Mouse (Mus musculus) limb, embryonic 12.5 days (tissue): ENCODE data around the gene Bcas3. TPM values are rescaled to one million over a fixed set of nuclear protein-coding genes. Genes with fewer than 3 reads are reported as not detected.
A peak's percentile ranks its signal among the peaks of the same experiment; 100 is the strongest.
"Not testable (repeated sequence)": the region's sequence is repeated elsewhere in the genome, so short reads cannot be mapped to it uniquely, and the experiment has no call there.

ENCODE experiments used
- ATAC-seq: fragments of 200-750 bp; cut with Nextera tagmentation; 2 replicates; pipeline ENCODE4 v1.8.0; 2017; ENCODE audit warnings: low read depth, moderate TSS enrichment; ENCODE audit not compliant: insufficient number of reproducible peaks, insufficient read depth, low FRiP score, low TSS enrichment
- H3K27ac ChIP-seq: fragments of 300-500 bp; sonication (generic); 2 replicates; pipeline ENCODE4 v1.5.1; 2016; ENCODE audit warnings: mild to moderate bottlenecking, moderate library complexity
- H3K27me3 ChIP-seq: fragments of 300-500 bp; sonication (generic); 2 replicates; pipeline ENCODE4 v1.6.1; 2016; ENCODE audit warnings: mild to moderate bottlenecking, moderate library complexity
- H3K36me3 ChIP-seq: fragments of 300-500 bp; sonication (generic); 2 replicates; pipeline ENCODE4 v1.6.1; 2016; ENCODE audit warnings: mild to moderate bottlenecking, moderate library complexity
- H3K4me1 ChIP-seq: fragments of 300-500 bp; sonication (generic); replicated peaks from 2 replicates; pipeline ENCODE4 v1.6.1; 2016
- H3K4me2 ChIP-seq: fragments of 300-500 bp; sonication (generic); 2 replicates; pipeline ENCODE4 v1.6.1; 2016; ENCODE audit warnings: mild to moderate bottlenecking, moderate library complexity
- H3K4me3 ChIP-seq: fragments of 300-500 bp; sonication (generic); replicated peaks from 2 replicates; pipeline ENCODE4 v1.5.1; 2016; ENCODE audit warnings: mild to moderate bottlenecking
- H3K9ac ChIP-seq: fragments of 300-500 bp; sonication (generic); replicated peaks from 2 replicates; pipeline ENCODE4 v1.6.1; 2016; ENCODE audit warnings: mild to moderate bottlenecking, moderate library complexity
- H3K9me3 ChIP-seq: fragments of 300-500 bp; sonication (generic); 2 replicates; pipeline ENCODE4 v1.6.1; 2016; ENCODE audit warnings: mild to moderate bottlenecking, moderate library complexity
- WGBS: fragments of 180-500 bp; shearing (Covaris S2); methylation state at CpG from one replicate; pipeline ENCODE4 v1.1.7; 2016; 5-methylcytosine and 5-hydroxymethylcytosine counted together
- polyA plus RNA-seq: library from polyadenylated mRNA; unstranded; fragments of >200 nt; fragmentation: Nextera tagmentation; extraction: Ambion mirVana; gene quantifications from 2 replicates; pipeline ENCODE4 v1.2.1, GENCODE M21; 2016

Gene Bcas3
- polyA plus RNA-seq, 1 experiment from 2014 or later: 29.7 TPM

DNA sequence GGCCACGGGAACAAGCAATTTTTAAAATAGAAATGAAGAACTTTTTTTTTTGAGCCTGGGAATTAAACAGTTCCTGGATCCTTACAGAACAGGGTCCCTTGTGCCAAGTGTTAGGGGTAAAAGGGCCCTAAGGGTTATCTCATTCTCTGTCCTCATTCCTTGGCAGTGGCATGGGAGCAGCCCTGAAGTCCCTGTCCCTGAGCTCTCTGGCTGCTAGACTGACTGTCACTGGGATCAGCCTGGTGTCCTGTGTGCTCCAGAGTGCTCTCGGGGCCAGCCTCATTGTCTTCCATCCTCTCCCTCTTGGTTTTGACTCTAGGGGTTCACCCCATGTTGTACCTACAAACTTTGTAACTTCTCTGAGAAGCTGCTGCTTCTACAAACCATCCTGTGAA is 360.8 kb downstream of the Bcas3 start:
- Histone ChIP-seq H3K4me2 (peak overlapping the region; percentile 39), H3K27ac (peak overlapping the region; percentile 64), H3K27me3 (peaks cover 63% of the 10 kb centered on the region), H3K4me3 (no peak overlapping the region), H3K9ac (no peak overlapping the region), H3K36me3 (no peaks in the 10 kb centered on the region), H3K9me3 (no peaks in the 10 kb centered on the region), H3K4me1 (peaks cover 63% of the 10 kb centered on the region)
- whole genome bisulfite sequencing: 10% methylated on average over 2 of the region's 2 CpGs
- ATAC-seq: no peak

DNA sequence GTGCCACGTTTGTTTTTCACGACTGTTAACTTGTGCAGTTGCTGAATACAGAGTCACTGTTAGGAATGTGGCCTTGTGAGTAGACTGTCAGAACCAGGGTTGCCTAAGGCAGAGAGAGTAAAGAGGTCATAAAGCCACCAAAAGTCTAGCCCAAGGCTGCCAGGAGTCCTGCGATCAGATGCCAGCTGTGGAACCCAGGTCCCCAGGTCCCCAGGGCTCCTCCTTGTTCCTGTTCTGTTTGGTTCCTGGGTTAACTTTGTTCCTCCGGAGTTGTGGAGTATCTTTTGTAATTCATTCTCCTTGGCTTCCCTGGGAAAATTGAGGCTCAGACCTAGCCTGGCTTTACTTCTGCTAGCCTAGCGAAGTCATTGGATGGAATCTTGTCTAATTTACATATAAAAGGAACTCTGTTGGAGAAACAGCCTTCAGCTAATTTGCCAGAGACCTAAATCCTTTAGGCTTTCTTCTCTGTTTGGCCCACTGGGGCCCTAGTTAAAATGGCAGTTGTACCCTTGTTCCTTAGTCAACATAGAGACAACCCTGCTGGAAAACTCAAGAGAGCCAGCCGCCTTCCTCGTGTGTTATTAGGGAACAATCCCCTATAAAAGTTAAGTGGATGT is 361.5 kb downstream of the Bcas3 start:
- H3K4me3 ChIP-seq: no peak overlapping the region
- no peaks in the 10 kb centered on the region for H3K9me3 ChIP-seq
- H3K27ac ChIP-seq: peak overlapping the region; percentile 64
- H3K4me2 ChIP-seq: peak overlapping the region; percentile 39
- 10% methylated on average over 7 of the region's 7 CpGs for WGBS
- ATAC-seq: no peak
- no peaks in the 10 kb centered on the region for H3K36me3 ChIP-seq
- H3K9ac ChIP-seq: no peak overlapping the region
- peaks cover 64% of the 10 kb centered on the region for H3K4me1 ChIP-seq
- H3K27me3 ChIP-seq: peaks cover 65% of the 10 kb centered on the region

DNA sequence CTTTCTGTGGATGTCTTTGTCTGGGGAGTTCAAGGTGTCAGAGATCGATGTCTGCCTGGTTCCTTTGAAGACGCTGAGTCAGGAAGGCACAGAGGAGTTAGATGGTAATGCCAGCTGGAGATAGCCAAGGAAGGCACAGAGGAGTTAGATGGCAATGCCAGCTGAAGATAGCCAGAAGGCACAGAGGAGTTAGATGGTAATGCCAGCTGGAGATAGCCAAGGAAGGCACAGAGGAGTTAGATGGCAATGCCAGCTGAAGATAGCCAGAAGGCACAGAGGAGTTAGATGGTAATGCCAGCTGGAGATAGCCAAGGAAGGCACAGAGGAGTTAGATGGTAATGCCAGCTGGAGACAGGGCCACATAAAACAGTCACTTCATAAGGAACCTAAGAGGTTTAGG is 363.8 kb downstream of the Bcas3 start:
- not testable (repeated sequence) for H3K4me3 ChIP-seq, H3K4me2 ChIP-seq, H3K27ac ChIP-seq, H3K9me3 ChIP-seq, H3K36me3 ChIP-seq, ATAC-seq, H3K9ac ChIP-seq
- WGBS: 70% methylated on average over 2 of the region's 2 CpGs
- peaks cover 73% of the 10 kb centered on the region for H3K4me1 ChIP-seq
- peaks cover 64% of the 10 kb centered on the region for H3K27me3 ChIP-seq

DNA sequence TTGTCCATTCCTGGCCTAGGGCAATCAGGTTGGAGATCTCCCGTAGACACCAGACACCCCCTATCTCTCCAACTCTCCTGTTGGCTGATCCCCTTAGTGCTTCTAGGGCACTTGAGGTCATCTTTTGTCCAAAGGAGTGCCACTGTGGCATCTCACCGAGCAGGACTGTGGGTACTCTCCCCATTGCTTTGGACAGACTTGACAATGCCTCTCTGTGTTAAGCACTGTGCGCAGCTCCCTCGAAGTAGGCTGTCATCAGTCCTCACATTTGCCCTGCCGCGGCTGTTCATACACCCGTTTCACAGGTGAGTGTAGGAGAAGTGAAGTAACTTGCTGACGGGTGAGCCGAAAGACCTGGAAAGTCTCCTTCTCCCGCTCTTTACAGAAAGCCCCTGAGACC is 366.1 kb downstream of the Bcas3 start:
- H3K36me3 ChIP-seq: no peaks in the 10 kb centered on the region
- ATAC-seq: no peak
- peaks cover 65% of the 10 kb centered on the region for H3K27me3 ChIP-seq
- H3K4me3 ChIP-seq: no peak overlapping the region
- H3K4me2 ChIP-seq: no peak overlapping the region
- H3K4me1 ChIP-seq: peaks cover 50% of the 10 kb centered on the region
- H3K9me3 ChIP-seq: no peaks in the 10 kb centered on the region
- H3K9ac ChIP-seq: no peak overlapping the region
- 70% methylated on average over 10 of the region's 10 CpGs for WGBS
- H3K27ac ChIP-seq: no peak overlapping the region

DNA sequence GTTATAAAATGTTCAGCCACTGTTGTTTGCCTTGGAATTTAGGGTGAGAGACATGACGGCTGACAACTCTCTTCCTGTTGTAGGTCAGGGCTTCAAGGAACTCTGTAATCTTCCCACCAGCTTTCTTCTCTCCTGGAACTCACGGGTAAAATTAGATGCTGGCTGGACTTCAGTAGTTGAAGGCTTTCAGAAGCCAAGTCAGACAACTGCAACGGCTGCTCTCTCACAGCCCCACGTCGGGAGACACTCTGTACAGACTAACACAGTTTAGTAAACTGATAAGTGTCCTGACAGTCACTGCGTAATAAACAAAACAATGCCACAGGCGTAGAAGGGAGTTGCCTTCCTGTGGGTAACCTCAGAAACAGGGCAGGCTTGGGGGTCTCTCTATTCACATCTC is 366.8 kb downstream of the Bcas3 start:
- no peak for ATAC-seq
- H3K27ac ChIP-seq: 0 out of 2 replicates have a peak overlapping the region, but pooled peaks have one; percentile 24
- peaks cover 71% of the 10 kb centered on the region for H3K27me3 ChIP-seq
- no peak overlapping the region for H3K9ac ChIP-seq
- 18% methylated on average over 7 of the region's 7 CpGs for WGBS
- H3K4me3 ChIP-seq: no peak overlapping the region
- H3K4me1 ChIP-seq: peaks cover 43% of the 10 kb centered on the region
- no peaks in the 10 kb centered on the region for H3K36me3 ChIP-seq
- H3K9me3 ChIP-seq: no peaks in the 10 kb centered on the region
- peak overlapping the region; percentile 3; the same call in 1 of the 2 replicates for H3K4me2 ChIP-seq

DNA sequence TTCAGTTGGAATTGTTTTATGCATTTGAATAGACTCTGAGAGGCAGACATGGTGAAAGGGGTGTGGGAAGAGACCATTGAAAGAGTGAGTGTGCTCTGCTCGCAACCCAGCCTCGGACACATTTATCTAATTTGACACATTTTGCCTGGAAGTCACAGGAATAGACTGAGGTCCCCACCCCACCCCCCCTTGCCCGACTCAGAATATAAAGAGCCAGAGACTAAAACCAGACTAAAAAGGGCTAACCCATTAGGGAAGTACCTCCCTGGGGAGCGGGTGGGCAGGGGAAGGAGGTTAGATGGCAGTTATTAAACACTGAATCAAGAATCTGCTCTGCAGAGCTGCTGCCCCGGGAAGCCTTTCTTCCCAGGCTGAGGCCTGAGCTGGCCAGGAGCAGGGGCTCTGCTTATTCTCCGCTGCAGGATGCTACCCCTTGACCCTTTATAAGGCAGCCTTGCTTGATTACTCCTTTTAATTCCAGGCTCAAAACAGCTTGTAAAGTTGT is 367.4 kb downstream of the Bcas3 start:
- no peaks in the 10 kb centered on the region for H3K9me3 ChIP-seq
- no peak overlapping the region; the same call in 1 of the 2 replicates for H3K27ac ChIP-seq
- no peaks in the 10 kb centered on the region for H3K36me3 ChIP-seq
- peaks cover 38% of the 10 kb centered on the region for H3K4me1 ChIP-seq
- no peak for ATAC-seq
- no peak overlapping the region for H3K4me3 ChIP-seq
- WGBS: 7% methylated on average over 6 of the region's 6 CpGs
- H3K4me2 ChIP-seq: peak overlapping the region; percentile 3; the same call in 1 of the 2 replicates
- H3K9ac ChIP-seq: no peak overlapping the region
- H3K27me3 ChIP-seq: peaks cover 75% of the 10 kb centered on the region

DNA sequence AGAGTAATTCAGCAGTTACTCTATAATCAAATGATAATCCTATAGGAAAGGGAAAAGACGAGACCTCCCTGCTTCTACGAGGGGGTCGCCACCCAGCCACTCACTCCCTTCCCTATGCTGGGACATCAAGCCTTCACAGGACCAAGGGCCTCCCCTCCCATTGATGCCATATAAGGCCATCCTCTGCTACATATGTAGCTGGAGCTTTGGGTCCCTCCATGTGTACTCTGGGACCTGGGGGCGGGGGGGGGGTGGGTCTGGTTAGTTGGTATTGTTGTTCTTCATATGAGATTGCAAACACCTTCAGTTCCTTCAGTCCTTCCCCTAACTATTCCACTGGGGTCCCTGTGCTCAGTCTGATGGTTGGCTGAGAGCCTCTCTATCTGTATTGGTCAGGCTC is 369.0 kb downstream of the Bcas3 start:
- 91% methylated on average over 4 of the region's 4 CpGs for WGBS
- Histone ChIP-seq H3K27ac (no peak overlapping the region), H3K36me3 (no peaks in the 10 kb centered on the region), H3K9ac (no peak overlapping the region), H3K27me3 (peaks cover 61% of the 10 kb centered on the region), H3K9me3 (no peaks in the 10 kb centered on the region), H3K4me1 (peaks cover 30% of the 10 kb centered on the region), H3K4me2 (no peak overlapping the region), H3K4me3 (no peak overlapping the region)
- ATAC-seq: no peak

DNA sequence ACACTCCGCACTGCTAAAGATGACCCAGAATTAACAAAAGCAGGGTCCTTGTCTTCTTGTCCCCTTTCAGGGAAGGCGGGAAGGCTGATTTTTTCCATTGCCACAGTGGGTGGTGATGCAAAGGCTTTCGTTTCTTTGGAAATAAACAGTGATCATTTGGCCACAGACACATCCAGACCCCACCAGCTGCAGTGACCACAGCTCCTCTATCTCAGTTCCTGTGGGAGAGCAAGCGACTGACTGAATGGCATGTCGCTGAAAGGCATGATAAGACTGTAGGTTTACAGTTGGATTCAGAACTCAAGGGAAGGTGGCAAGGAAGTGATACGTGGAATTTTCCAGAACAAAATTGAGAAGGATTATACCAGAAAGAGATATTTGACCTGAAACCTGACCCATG is 371.2 kb downstream of the Bcas3 start:
- Histone ChIP-seq H3K36me3 (no peaks in the 10 kb centered on the region), H3K4me1 (peaks cover 21% of the 10 kb centered on the region), H3K9ac (no peak overlapping the region), H3K27ac (no peak overlapping the region), H3K4me2 (no peak overlapping the region), H3K4me3 (no peak overlapping the region), H3K9me3 (no peaks in the 10 kb centered on the region), H3K27me3 (peaks cover 56% of the 10 kb centered on the region)
- WGBS: 85% methylated on average over 6 of the region's 6 CpGs
- ATAC-seq: no peak

DNA sequence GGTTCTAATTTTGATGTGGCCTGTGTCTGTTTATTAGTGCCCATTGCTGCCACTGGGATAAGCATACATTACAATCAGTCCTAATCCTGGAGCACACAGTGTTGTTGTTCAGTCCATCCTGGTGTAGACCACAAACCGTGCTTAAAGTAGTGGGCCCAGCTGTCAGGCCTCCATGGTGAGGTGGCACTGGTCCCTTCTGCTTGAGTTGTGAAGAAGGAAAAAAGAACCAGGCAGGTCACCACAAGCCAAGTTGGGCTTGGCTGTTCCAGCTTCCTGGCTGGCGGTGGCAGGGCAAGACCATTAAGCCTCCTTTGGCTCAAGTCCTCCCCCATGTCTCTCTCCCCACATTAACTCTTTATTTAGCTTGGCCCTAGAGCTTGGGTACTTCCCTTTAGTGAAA is 376.8 kb downstream of the Bcas3 start:
- 71% methylated on average over 2 of the region's 2 CpGs for WGBS
- H3K4me3 ChIP-seq: no peak overlapping the region
- H3K36me3 ChIP-seq: no peaks in the 10 kb centered on the region
- H3K27me3 ChIP-seq: peaks cover 58% of the 10 kb centered on the region
- ATAC-seq: no peak
- no peak overlapping the region for H3K9ac ChIP-seq
- H3K4me2 ChIP-seq: no peak overlapping the region
- peaks cover 18% of the 10 kb centered on the region for H3K4me1 ChIP-seq
- H3K9me3 ChIP-seq: no peaks in the 10 kb centered on the region
- no peak overlapping the region for H3K27ac ChIP-seq

DNA sequence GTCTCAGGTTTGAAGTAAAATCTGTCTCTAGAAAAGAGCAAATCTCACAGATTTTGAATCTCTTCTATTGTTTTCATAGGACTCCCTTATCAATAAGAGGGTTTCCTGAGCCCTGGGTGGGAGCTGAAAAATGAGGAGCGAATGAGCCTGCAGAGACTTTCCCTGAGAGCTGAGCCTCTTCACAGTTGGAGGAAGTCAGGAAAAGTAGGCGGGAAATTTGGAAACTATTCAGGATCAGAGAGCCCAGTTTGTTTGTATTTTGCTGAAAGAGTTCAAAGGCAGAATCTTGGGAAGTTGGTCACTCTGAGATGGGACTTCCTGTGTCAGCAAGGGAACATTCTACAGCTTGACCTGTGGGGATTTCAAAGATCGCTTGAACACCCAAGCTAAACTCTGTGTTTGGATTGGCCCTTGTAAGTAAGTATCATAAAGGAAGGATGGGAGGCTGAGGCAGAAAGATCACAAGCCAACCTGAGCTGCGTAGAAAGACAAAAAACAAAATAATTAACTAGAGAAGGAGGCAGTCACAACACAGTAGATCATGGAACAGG is 379.6 kb downstream of the Bcas3 start:
- Histone ChIP-seq H3K4me3 (no peak overlapping the region), H3K4me2 (no peak overlapping the region), H3K9me3 (no peaks in the 10 kb centered on the region), H3K36me3 (no peaks in the 10 kb centered on the region), H3K27me3 (peaks cover 65% of the 10 kb centered on the region), H3K4me1 (peaks cover 42% of the 10 kb centered on the region), H3K27ac (no peak overlapping the region), H3K9ac (no peak overlapping the region)
- WGBS: 65% methylated on average over 4 of the region's 4 CpGs
- no peak for ATAC-seq

DNA sequence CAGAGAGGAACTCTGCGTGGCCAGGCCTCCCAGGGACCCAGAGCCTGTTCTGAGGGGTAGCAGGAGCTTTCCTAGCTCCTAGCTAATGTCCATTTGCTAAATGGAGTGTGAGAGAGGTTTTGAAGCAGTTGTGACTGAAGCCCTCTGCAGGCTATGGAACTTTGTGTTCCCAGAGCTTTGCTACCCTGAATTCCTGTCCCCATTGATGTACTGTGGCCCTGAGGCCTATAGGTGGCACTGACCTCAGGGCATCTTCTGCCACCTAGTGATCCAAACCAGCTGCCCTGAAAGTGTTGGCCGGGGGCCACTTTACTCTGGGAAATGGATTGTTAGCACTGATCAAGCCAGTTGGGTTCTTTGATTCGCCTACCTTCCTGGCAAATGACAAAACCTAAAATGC is 380.6 kb downstream of the Bcas3 start:
- H3K27me3 ChIP-seq: peaks cover 59% of the 10 kb centered on the region
- H3K9ac ChIP-seq: 0 out of 2 replicates have a peak overlapping the region, but pooled peaks have one; percentile 18
- no peak overlapping the region for H3K27ac ChIP-seq
- no peak for ATAC-seq
- H3K4me2 ChIP-seq: no peak overlapping the region
- no peak overlapping the region for H3K4me3 ChIP-seq
- no peaks in the 10 kb centered on the region for H3K9me3 ChIP-seq
- WGBS: 31% methylated on average over 3 of the region's 3 CpGs
- H3K36me3 ChIP-seq: no peaks in the 10 kb centered on the region
- peaks cover 52% of the 10 kb centered on the region for H3K4me1 ChIP-seq
